Comparison of ENCODE assay signal across 12 mouse cellular contexts in the genomic region with DNA sequence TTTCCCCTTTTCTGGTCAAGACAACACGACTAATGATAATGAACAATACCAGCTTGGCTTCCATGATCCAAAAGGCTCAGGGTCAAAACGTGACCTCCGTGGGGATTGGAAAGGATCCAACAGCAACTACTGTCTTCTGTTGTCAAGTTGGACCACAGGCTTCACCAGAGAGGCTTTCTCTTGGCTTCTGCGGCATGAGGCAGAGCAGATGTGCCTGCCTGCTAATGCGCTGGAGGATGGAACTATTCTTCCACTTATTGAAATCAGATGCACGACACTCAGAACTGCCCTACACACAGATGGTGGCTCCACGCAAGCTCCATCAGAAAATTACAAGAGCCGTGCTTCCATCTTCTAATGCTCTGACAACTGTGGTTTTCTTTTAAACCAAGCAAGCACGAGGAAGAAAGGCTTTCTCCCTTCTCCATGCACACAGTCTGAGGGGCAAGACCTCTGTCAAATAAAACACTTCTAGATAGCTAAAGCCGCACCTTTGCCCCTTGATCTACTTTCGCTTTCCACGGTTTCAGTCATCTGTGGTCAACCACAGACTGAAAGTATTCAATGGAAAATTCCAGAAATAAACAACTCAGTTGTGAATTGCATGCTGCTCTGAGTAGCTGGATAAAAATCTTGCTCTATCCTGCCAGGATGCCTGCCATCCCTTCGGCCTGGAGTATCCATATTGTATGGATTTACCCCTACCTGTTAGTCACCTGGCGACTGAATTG. TPM values are rescaled to one million over a fixed set of nuclear protein-coding genes. Genes with fewer than 3 reads are reported as not detected.
DNase-seq lines count a peak whose midpoint lies in the region; ATAC-seq and TF ChIP-seq lines count a peak whose summit lies in the region.
"Had no signal": no experiment of that assay in that cellular context is flagged by ENCODE, and none has a peak within 500 bp of the region (broad histone marks: within the 10 kb centered on the region; RNA-seq: fewer than 3 reads in every experiment).

No protein-coding gene starts in this region.

- no peaks in the 10 kb centered on the region for H3K36me3 ChIP-seq in intestine, embryonic 15.5 days
- no peaks in the 10 kb centered on the region for H3K36me3 ChIP-seq in intestine, embryonic 16.5 days (ENCODE audit: control insufficient read depth, insufficient read depth, low read length)
- H3K36me3 ChIP-seq: hindbrain, embryonic 12.5 days had no signal

- H3K4me1 ChIP-seq in intestine, embryonic 15.5 days (replicated peaks) = no peaks in the 10 kb centered on the region
- H3K4me1 ChIP-seq in intestine, embryonic 16.5 days (ENCODE audit: control insufficient read depth, insufficient read depth, low read length) = 0 out of 2 replicates have a peak, but pooled peaks cover 7% of the 10 kb centered on the region
- H3K4me1 ChIP-seq: hindbrain, embryonic 12.5 days had no signal

- no peak overlapping the region for H3K9ac ChIP-seq in intestine, embryonic 15.5 days
- no peak overlapping the region for H3K9ac ChIP-seq in intestine, embryonic 16.5 days (ENCODE audit: low read depth, low read length)
- H3K9ac ChIP-seq: hindbrain, embryonic 12.5 days; lung, embryonic 14.5 days had no signal

- in situ Hi-C loops in Patski (cut with MboI; ENCODE audit: low pct_unique_long_range_greater_than_20kb) = no loop called here

- H3K27me3 ChIP-seq in intestine, embryonic 15.5 days (replicated peaks) = no peaks in the 10 kb centered on the region
- H3K27me3 ChIP-seq in intestine, embryonic 16.5 days (replicated peaks; ENCODE audit: control insufficient read depth, insufficient read depth, low read length) = no peaks in the 10 kb centered on the region
- H3K27me3 ChIP-seq in Patski = no peaks in the 10 kb centered on the region
- H3K27me3 ChIP-seq: hindbrain, embryonic 12.5 days had no signal

- H3K9me3 ChIP-seq in intestine, embryonic 15.5 days = no peaks in the 10 kb centered on the region
- H3K9me3 ChIP-seq in intestine, embryonic 16.5 days (ENCODE audit: control insufficient read depth, low read length) = no peaks in the 10 kb centered on the region
- H3K9me3 ChIP-seq: hindbrain, embryonic 12.5 days had no signal

- DNase-seq in Patski (ENCODE audit: low read depth, low spot score) = peak; percentile 83
- peak; percentile 1 for DNase-seq in induced T-regulatory cell, adult 2 months (ENCODE audit: low read depth)
- peak; percentile 35 for DNase-seq in layer of hippocampus, adult 9-11 months
- no peak for DNase-seq in cerebellum, adult 11 months
- DNase-seq: adrenal gland, adult 2 months; cerebellum, adult 18-20 months; lung, embryonic 14.5 days had no signal

- ATAC-seq in intestine, embryonic 15.5 days = no peak
- ATAC-seq in intestine, embryonic 16.5 days = no peak
- ATAC-seq in Patski = peak; percentile 70
- no peak for ATAC-seq in megakaryocyte progenitor cell, adult 5-6 weeks (replicated peaks; ENCODE audit: poor library complexity)

- no peak for TF ChIP-seq CTCF in Patski (IDR thresholded peaks at IDR 0.05)

- no peak overlapping the region for H3K27ac ChIP-seq in intestine, embryonic 15.5 days
- no peak overlapping the region for H3K27ac ChIP-seq in intestine, embryonic 16.5 days (ENCODE audit: low read length)
- H3K27ac ChIP-seq: hindbrain, embryonic 12.5 days had no signal

- WGBS in intestine, embryonic 15.5 days = 50% methylated on average over 14 of the region's 14 CpGs
- 49% methylated on average over 14 of the region's 14 CpGs for WGBS in intestine, embryonic 16.5 days

- CTCF ChIA-PET in Patski (lab: Charles Lee) = interaction anchor here (1.1 to 2.1 kb wide), 4 partner anchors 8 to 24 kb away, joined by 3 to 7 read pairs (median 4); no protein-coding TSS in a partner anchor

- POLR2A ChIA-PET in Patski (lab: Charles Lee) = no interaction called here

- 0 out of 2 replicates have a peak overlapping the region, but pooled peaks have one; percentile 3 for H3K4me2 ChIP-seq in intestine, embryonic 15.5 days (replicated peaks)
- H3K4me2 ChIP-seq in intestine, embryonic 16.5 days (ENCODE audit: low read depth, low read length) = no peak overlapping the region
- H3K4me2 ChIP-seq: hindbrain, embryonic 12.5 days; lung, embryonic 14.5 days had no signal

- no peak overlapping the region for H3K4me3 ChIP-seq in intestine, embryonic 15.5 days (replicated peaks)
- no peak overlapping the region for H3K4me3 ChIP-seq in intestine, embryonic 16.5 days (ENCODE audit: low read length)
- H3K4me3 ChIP-seq: erythroblast, embryonic 14.5 days; hindbrain, embryonic 12.5 days had no signal

RNA-seq across cellular contexts. Expression of a gene that starts 20.8 kb away (rescaled TPM):
- polyA plus RNA-seq in intestine, embryonic 15.5 days (2015; fragmentation: Nextera tagmentation; extraction: Ambion mirVana) = 4.5 TPM in 2 replicates
- polyA plus RNA-seq in intestine, embryonic 16.5 days (2015; fragmentation: Nextera tagmentation; extraction: Ambion mirVana) = 3.1 and 3.5 TPM in 2 replicates
- polyA plus RNA-seq in Patski (2021) = not detected
- total RNA-seq in megakaryocyte progenitor cell, adult 5-6 weeks (2015) = not detected in 2 replicates
- total RNA-seq in megakaryocyte progenitor cell, adult 5-6 weeks (2017) = not detected in 2 replicates
- polyA plus RNA-seq: erythroblast, embryonic 14.5 days had no signal
